Mouse (Mus musculus) myocyte (in vitro differentiated cells): ENCODE results near the gene Rapgef6.

Experiments used
- MAX ChIP-seq: IDR thresholded peaks from one replicate; pipeline ENCODE4 v1.6.1; 2011; ENCODE audit warnings: low read depth, mild to moderate bottlenecking, control low read depth
- MYOD1 ChIP-seq, 3 experiments: IDR thresholded peaks; one replicate each; pipeline ENCODE4 v1.6.1; 2011; ENCODE audit warnings: control low read depth in 2 of 3, low read depth in 2 of 3, mild to moderate bottlenecking in 2 of 3, moderate library complexity in 1 of 3; ENCODE audit not compliant: insufficient read length in 2 of 3, control insufficient read depth in 1 of 3
- MYOG ChIP-seq, 3 experiments: IDR thresholded peaks; one replicate each; pipeline ENCODE4 v1.6.1; 2011; ENCODE audit warnings: control low read depth in 2 of 3, low read depth in 2 of 3, mild to moderate bottlenecking in 2 of 3; ENCODE audit not compliant: insufficient read length in 2 of 3, control insufficient read depth in 1 of 3, insufficient read depth in 1 of 3
- POLR2A ChIP-seq: IDR thresholded peaks from one replicate; pipeline ENCODE4 v1.6.1; 2011; ENCODE audit warnings: low read depth, mild to moderate bottlenecking, control low read depth, moderate library complexity; ENCODE audit not compliant: insufficient read length
- POLR2AphosphoS2 ChIP-seq: IDR thresholded peaks from one replicate; pipeline ENCODE4 v1.6.1; 2011; ENCODE audit warnings: low read depth, control low read depth; ENCODE audit not compliant: insufficient read length
- REST ChIP-seq: IDR thresholded peaks from one replicate; pipeline ENCODE4 v1.6.1; 2011; ENCODE audit warnings: mild to moderate bottlenecking, control low read depth, moderate library complexity; ENCODE audit not compliant: insufficient read depth, insufficient read length
- TCF12 ChIP-seq: IDR thresholded peaks from one replicate; pipeline ENCODE4 v1.6.1; 2011; ENCODE audit warnings: mild to moderate bottlenecking, control low read depth; ENCODE audit not compliant: poor library complexity, insufficient read depth, severe bottlenecking
- TCF3 ChIP-seq: IDR thresholded peaks from one replicate; pipeline ENCODE4 v1.6.1; 2011; ENCODE audit warnings: low read depth, control low read depth; ENCODE audit not compliant: insufficient read length
- USF1 ChIP-seq: IDR thresholded peaks from one replicate; pipeline ENCODE4 v1.6.1; 2011; ENCODE audit warnings: low read depth, mild to moderate bottlenecking, control low read depth, moderate library complexity

DNA sequence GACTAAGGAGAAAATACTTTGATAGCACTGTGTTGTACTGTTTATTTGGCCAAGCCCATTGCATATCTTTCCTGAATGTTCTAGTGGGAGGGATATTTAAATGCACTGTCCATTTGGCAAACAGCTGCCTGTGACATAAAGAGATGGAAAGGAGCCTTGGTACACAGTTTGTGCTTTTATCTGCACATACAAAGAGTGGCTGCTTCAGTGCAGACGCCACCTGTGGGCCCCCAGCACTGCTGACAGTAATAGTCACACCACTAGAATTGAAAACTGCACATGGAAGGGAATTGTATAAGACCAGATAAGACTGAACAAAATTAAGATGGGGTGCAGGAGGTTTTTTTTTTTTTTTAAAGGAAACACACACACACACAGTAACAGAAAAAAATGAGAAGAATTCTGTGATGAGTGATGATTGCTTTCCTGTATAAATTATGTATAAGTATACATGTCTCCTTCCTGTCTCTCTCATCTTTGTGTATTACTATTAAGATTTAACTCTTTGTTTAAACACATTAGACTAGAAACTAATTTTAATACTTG lies 75.3 kb downstream of the Rapgef6 start:
- TF ChIP-seq USF1 (no peak), POLR2AphosphoS2 (no peak), MYOD1 (IDR thresholded peaks at IDR 0.05; ENCODE audit: control insufficient read depth in 1 of 3, insufficient read length in 2 of 3, low read depth in 2 of 3) (no peak), POLR2A (no peak), TCF3 (no peak), TCF12 (no peak), MYOG (IDR thresholded peaks at IDR 0.05; ENCODE audit: control insufficient read depth in 1 of 3, insufficient read depth in 1 of 3, insufficient read length in 2 of 3, low read depth in 2 of 3) (no peak), MAX (no peak), REST (no peak)
